Mouse (Mus musculus): ENCODE data around the gene Fundc1. TPM values are rescaled to one million over a fixed set of nuclear protein-coding genes. Genes with fewer than 3 reads are reported as not detected.

Gene Fundc1
- 38.1 and 42.1 TPM in 2 replicates for polyA plus RNA-seq (2014; fragmentation: Nextera tagmentation; extraction: Ambion mirVana)

GRCm38 (mm10) chrX:17571621-17572459, at the start of gene Fundc1:
Fundc1 (minus strand) TSS chrX:17572325.
- Histone ChIP-seq H3K9me3 (replicated peaks; ENCODE audit: control insufficient read depth, low read length) (no peaks in the 10 kb centered on the region), H3K4me3 (ENCODE audit: low read depth, low read length) (peak within 1 kb of the TSS; percentile 54), H3K4me1 (ENCODE audit: control insufficient read depth, insufficient read depth, low read length) (no peaks in the 10 kb centered on the region), H3K27ac (ENCODE audit: low read depth, low read length) (peak within 1 kb of the TSS; percentile 82), H3K27me3 (ENCODE audit: control insufficient read depth, insufficient read depth, low read length) (no peaks in the 10 kb centered on the region), H3K4me2 (peak within 1 kb of the TSS; percentile 57), H3K9ac (ENCODE audit: low read depth, low read length) (peak within 1 kb of the TSS; percentile 77), H3K36me3 (ENCODE audit: control insufficient read depth, insufficient read depth, low read length) (no peaks in the 10 kb centered on the region)
- WGBS (ENCODE audit: insufficient replicate concordance): 11% methylated on average over 29 of the region's 30 CpGs
- peak; percentile 95 for ATAC-seq (replicated peaks; ENCODE audit: insufficient number of reproducible peaks, low FRiP score, low TSS enrichment)

- no peaks in the 10 kb centered on the region for H3K4me1 ChIP-seq (ENCODE audit: control insufficient read depth, insufficient read depth, low read length)
- 64% methylated on average over 1 of the region's 1 CpGs for WGBS (ENCODE audit: insufficient replicate concordance)
- no peak for ATAC-seq (replicated peaks; ENCODE audit: insufficient number of reproducible peaks, low FRiP score, low TSS enrichment)
Observed at GRCm38 (mm10) chrX:17611253-17611652, 39.1 kb upstream of the Fundc1 start.

GRCm38 (mm10) chrX:17608763-17609162, 36.6 kb upstream of the Fundc1 start:
- Histone ChIP-seq H3K36me3 (ENCODE audit: control insufficient read depth, insufficient read depth, low read length) (no peaks in the 10 kb centered on the region), H3K27ac (ENCODE audit: low read depth, low read length) (no peak overlapping the region), H3K4me2 (no peak overlapping the region), H3K4me3 (ENCODE audit: low read depth, low read length) (no peak overlapping the region), H3K9ac (ENCODE audit: low read depth, low read length) (no peak overlapping the region), H3K27me3 (ENCODE audit: control insufficient read depth, insufficient read depth, low read length) (no peaks in the 10 kb centered on the region), H3K4me1 (ENCODE audit: control insufficient read depth, insufficient read depth, low read length) (no peaks in the 10 kb centered on the region), H3K9me3 (replicated peaks; ENCODE audit: control insufficient read depth, low read length) (no peaks in the 10 kb centered on the region)
- 69% methylated on average over 1 of the region's 1 CpGs for WGBS (ENCODE audit: insufficient replicate concordance)
- no peak for ATAC-seq (replicated peaks; ENCODE audit: insufficient number of reproducible peaks, low FRiP score, low TSS enrichment)

More at GRCm38 (mm10) chrX:17611253-17611652, 39.1 kb upstream of the Fundc1 start:
- no peak overlapping the region for H3K9ac ChIP-seq (ENCODE audit: low read depth, low read length)
- no peaks in the 10 kb centered on the region for H3K36me3 ChIP-seq (ENCODE audit: control insufficient read depth, insufficient read depth, low read length)
- no peaks in the 10 kb centered on the region for H3K9me3 ChIP-seq (replicated peaks; ENCODE audit: control insufficient read depth, low read length)
- H3K4me2 ChIP-seq: no peak overlapping the region
- H3K27me3 ChIP-seq (ENCODE audit: control insufficient read depth, insufficient read depth, low read length): no peaks in the 10 kb centered on the region
- no peak overlapping the region for H3K27ac ChIP-seq (ENCODE audit: low read depth, low read length)
- no peak overlapping the region for H3K4me3 ChIP-seq (ENCODE audit: low read depth, low read length)

GRCm38 (mm10) chrX:17607668-17608067, 35.5 kb upstream of the Fundc1 start:
- no peak overlapping the region for H3K9ac ChIP-seq (ENCODE audit: low read depth, low read length)
- no peak overlapping the region for H3K4me3 ChIP-seq (ENCODE audit: low read depth, low read length)
- no peak overlapping the region for H3K27ac ChIP-seq (ENCODE audit: low read depth, low read length)
- H3K36me3 ChIP-seq (ENCODE audit: control insufficient read depth, insufficient read depth, low read length): no peaks in the 10 kb centered on the region
- no peaks in the 10 kb centered on the region for H3K4me1 ChIP-seq (ENCODE audit: control insufficient read depth, insufficient read depth, low read length)
- H3K9me3 ChIP-seq (replicated peaks; ENCODE audit: control insufficient read depth, low read length): no peaks in the 10 kb centered on the region
- 69% methylated on average over 3 of the region's 3 CpGs for WGBS (ENCODE audit: insufficient replicate concordance)
- ATAC-seq (replicated peaks; ENCODE audit: insufficient number of reproducible peaks, low FRiP score, low TSS enrichment): no peak
- no peak overlapping the region for H3K4me2 ChIP-seq
- H3K27me3 ChIP-seq (ENCODE audit: control insufficient read depth, insufficient read depth, low read length): no peaks in the 10 kb centered on the region

- no peak overlapping the region for H3K4me2 ChIP-seq
- no peak overlapping the region for H3K27ac ChIP-seq (ENCODE audit: low read depth, low read length)
- no peak for ATAC-seq (replicated peaks; ENCODE audit: insufficient number of reproducible peaks, low FRiP score, low TSS enrichment)
- H3K27me3 ChIP-seq (ENCODE audit: control insufficient read depth, insufficient read depth, low read length): no peaks in the 10 kb centered on the region
- no peaks in the 10 kb centered on the region for H3K4me1 ChIP-seq (ENCODE audit: control insufficient read depth, insufficient read depth, low read length)
- H3K9me3 ChIP-seq (replicated peaks; ENCODE audit: control insufficient read depth, low read length): no peaks in the 10 kb centered on the region
- H3K9ac ChIP-seq (ENCODE audit: low read depth, low read length): no peak overlapping the region
- no peak overlapping the region for H3K4me3 ChIP-seq (ENCODE audit: low read depth, low read length)
- H3K36me3 ChIP-seq (ENCODE audit: control insufficient read depth, insufficient read depth, low read length): no peaks in the 10 kb centered on the region
Observed at GRCm38 (mm10) chrX:17593331-17593730, 21.2 kb upstream of the Fundc1 start.

- Histone ChIP-seq H3K4me2 (no peak overlapping the region), H3K27ac (ENCODE audit: low read depth, low read length) (no peak overlapping the region), H3K9me3 (replicated peaks; ENCODE audit: control insufficient read depth, low read length) (no peaks in the 10 kb centered on the region), H3K9ac (ENCODE audit: low read depth, low read length) (no peak overlapping the region), H3K4me3 (ENCODE audit: low read depth, low read length) (no peak overlapping the region), H3K27me3 (ENCODE audit: control insufficient read depth, insufficient read depth, low read length) (no peaks in the 10 kb centered on the region), H3K36me3 (ENCODE audit: control insufficient read depth, insufficient read depth, low read length) (no peaks in the 10 kb centered on the region), H3K4me1 (ENCODE audit: control insufficient read depth, insufficient read depth, low read length) (no peaks in the 10 kb centered on the region)
- 18% methylated on average over 1 of the region's 1 CpGs for WGBS (ENCODE audit: insufficient replicate concordance)
- ATAC-seq (replicated peaks; ENCODE audit: insufficient number of reproducible peaks, low FRiP score, low TSS enrichment): no peak
Observed at GRCm38 (mm10) chrX:17590745-17591144, 18.6 kb upstream of the Fundc1 start.

GRCm38 (mm10) chrX:17571271-17571620, 879 bp downstream of the Fundc1 start:
- Histone ChIP-seq H3K4me2 (peak overlapping the region; percentile 57), H3K4me1 (ENCODE audit: control insufficient read depth, insufficient read depth, low read length) (no peaks in the 10 kb centered on the region), H3K9me3 (replicated peaks; ENCODE audit: control insufficient read depth, low read length) (no peaks in the 10 kb centered on the region), H3K27me3 (ENCODE audit: control insufficient read depth, insufficient read depth, low read length) (no peaks in the 10 kb centered on the region), H3K27ac (ENCODE audit: low read depth, low read length) (peak overlapping the region; percentile 82), H3K9ac (ENCODE audit: low read depth, low read length) (peak overlapping the region; percentile 77), H3K4me3 (ENCODE audit: low read depth, low read length) (peak overlapping the region; percentile 54), H3K36me3 (ENCODE audit: control insufficient read depth, insufficient read depth, low read length) (no peaks in the 10 kb centered on the region)
- no peak for ATAC-seq (replicated peaks; ENCODE audit: insufficient number of reproducible peaks, low FRiP score, low TSS enrichment)
- WGBS (ENCODE audit: insufficient replicate concordance): 35% methylated on average over 10 of the region's 10 CpGs

GRCm38 (mm10) chrX:17568670-17569069, 3.5 kb downstream of the Fundc1 start:
- ATAC-seq (replicated peaks; ENCODE audit: insufficient number of reproducible peaks, low FRiP score, low TSS enrichment): no peak
- 87% methylated on average over 2 of the region's 2 CpGs for WGBS (ENCODE audit: insufficient replicate concordance)
- no peaks in the 10 kb centered on the region for H3K36me3 ChIP-seq (ENCODE audit: control insufficient read depth, insufficient read depth, low read length)

GRCm38 (mm10) chrX:17565743-17566142, 6.4 kb downstream of the Fundc1 start:
- ATAC-seq (replicated peaks; ENCODE audit: insufficient number of reproducible peaks, low FRiP score, low TSS enrichment): no peak
- Histone ChIP-seq H3K27ac (ENCODE audit: low read depth, low read length) (no peak overlapping the region), H3K27me3 (ENCODE audit: control insufficient read depth, insufficient read depth, low read length) (no peaks in the 10 kb centered on the region), H3K9me3 (replicated peaks; ENCODE audit: control insufficient read depth, low read length) (no peaks in the 10 kb centered on the region), H3K9ac (ENCODE audit: low read depth, low read length) (no peak overlapping the region), H3K4me3 (ENCODE audit: low read depth, low read length) (no peak overlapping the region), H3K4me2 (no peak overlapping the region), H3K4me1 (ENCODE audit: control insufficient read depth, insufficient read depth, low read length) (no peaks in the 10 kb centered on the region), H3K36me3 (ENCODE audit: control insufficient read depth, insufficient read depth, low read length) (no peaks in the 10 kb centered on the region)

More at GRCm38 (mm10) chrX:17568670-17569069, 3.5 kb downstream of the Fundc1 start:
- no peaks in the 10 kb centered on the region for H3K27me3 ChIP-seq (ENCODE audit: control insufficient read depth, insufficient read depth, low read length)
- H3K27ac ChIP-seq (ENCODE audit: low read depth, low read length): no peak overlapping the region
- H3K4me1 ChIP-seq (ENCODE audit: control insufficient read depth, insufficient read depth, low read length): no peaks in the 10 kb centered on the region
- no peak overlapping the region for H3K9ac ChIP-seq (ENCODE audit: low read depth, low read length)
- no peak overlapping the region for H3K4me2 ChIP-seq
- H3K4me3 ChIP-seq (ENCODE audit: low read depth, low read length): no peak overlapping the region
- H3K9me3 ChIP-seq (replicated peaks; ENCODE audit: control insufficient read depth, low read length): no peaks in the 10 kb centered on the region

All from heart, embryonic 11.5 days (tissue).